Mouse (Mus musculus) gonadal fat pad, adult 2 months (tissue): ENCODE data around the gene Olfr907. TPM values are rescaled to one million over a fixed set of nuclear protein-coding genes. Genes with fewer than 3 reads are reported as not detected.

Experiments
- DNase-seq: peaks from one replicate; pipeline ENCODE4 v3.0.0-alpha.2; 2012; ENCODE audit warnings: low read depth
- polyA plus RNA-seq: library from polyadenylated mRNA; depleted of rRNA; stranded (reverse); fragments of >200 nt; gene quantifications from 2 replicates; pipeline ENCODE4 v1.2.3, GENCODE M21; 2012; rRNA removed

Gene Olfr907
- polyA plus RNA-seq, result not detected in 2 replicates

- no peak for DNase-seq
These were observed at the start of gene Olfr907 for GRCm38 (mm10) chr9:38495501-38495900. Olfr907 (plus strand) TSS chr9:38495801.

- DNase-seq, result no peak
These were observed 48.2 kb upstream of the Olfr907 start, which contains the start of gene Olfr902 for GRCm38 (mm10) chr9:38447352-38447751. Olfr902 (plus strand) TSS chr9:38447652.

GRCm38 (mm10) chr9:38462844-38463243 lies 32.8 kb upstream of the Olfr907 start, which contains the start of gene Olfr904:
Olfr904 (plus strand) TSS chr9:38463144.
- no peak for DNase-seq

GRCm38 (mm10) chr9:38470807-38471206 lies 24.8 kb upstream of the Olfr907 start, which contains the start of gene Olfr905:
Olfr905 (plus strand) TSS chr9:38471107.
- no peak for DNase-seq

- no peak for DNase-seq
These were observed 8.8 kb upstream of the Olfr907 start, which contains the start of gene Olfr906 for GRCm38 (mm10) chr9:38486785-38487184. Olfr906 (plus strand) TSS chr9:38487085.

GRCm38 (mm10) chr9:38512353-38512752 lies 16.8 kb downstream of the Olfr907 start:
- DNase-seq, result no peak

GRCm38 (mm10) chr9:38521280-38521679 lies 25.7 kb downstream of the Olfr907 start, which contains the start of gene Olfr911-ps1:
Olfr911-ps1 (plus strand) TSS chr9:38521580.
- DNase-seq, result no peak

GRCm38 (mm10) chr9:38537549-38537948 lies 41.9 kb downstream of the Olfr907 start, which contains the start of gene Olfr910:
Olfr910 (plus strand) TSS chr9:38537849.
- DNase-seq, result no peak

Other genes starting within 250 kb of the Olfr907 start
- not detected in 2 replicates for gene Olfr143, start 243.0 kb upstream of the Olfr907 start, polyA plus RNA-seq
- not detected in 2 replicates for gene Olfr895, start 227.9 kb upstream of the Olfr907 start, polyA plus RNA-seq
- gene Olfr896-ps1, start 204.7 kb upstream of the Olfr907 start, polyA plus RNA-seq, result not detected in 2 replicates
- not detected in 2 replicates for gene Olfr25, start 166.7 kb upstream of the Olfr907 start, polyA plus RNA-seq
- not detected in 2 replicates for gene Olfr898, start 147.4 kb upstream of the Olfr907 start, polyA plus RNA-seq
- gene Olfr250, start 128.9 kb upstream of the Olfr907 start, polyA plus RNA-seq, result not detected in 2 replicates
- gene Olfr251, start 118.7 kb upstream of the Olfr907 start, polyA plus RNA-seq, result not detected in 2 replicates
- not detected in 2 replicates for gene Olfr147, start 94.1 kb upstream of the Olfr907 start, polyA plus RNA-seq
- not detected in 2 replicates for gene Olfr901, start 66.3 kb upstream of the Olfr907 start, polyA plus RNA-seq
- gene Olfr902, start 48.1 kb upstream of the Olfr907 start, polyA plus RNA-seq, result not detected in 2 replicates
- gene Olfr904, start 32.7 kb upstream of the Olfr907 start, polyA plus RNA-seq, result not detected in 2 replicates
- gene Olfr905, start 24.7 kb upstream of the Olfr907 start, polyA plus RNA-seq, result not detected in 2 replicates
- gene Olfr906, start 8.7 kb upstream of the Olfr907 start, polyA plus RNA-seq, result not detected in 2 replicates
- gene Olfr911-ps1, start 25.8 kb downstream of the Olfr907 start, polyA plus RNA-seq, result not detected in 2 replicates
- gene Olfr910, start 42.0 kb downstream of the Olfr907 start, polyA plus RNA-seq, result not detected in 2 replicates
- not detected in 2 replicates for gene Olfr912, start 84.4 kb downstream of the Olfr907 start, polyA plus RNA-seq
- gene Olfr913, start 97.0 kb downstream of the Olfr907 start, polyA plus RNA-seq, result not detected in 2 replicates
- not detected in 2 replicates for gene Olfr914, start 109.3 kb downstream of the Olfr907 start, polyA plus RNA-seq
- gene Olfr916, start 164.1 kb downstream of the Olfr907 start, polyA plus RNA-seq, result not detected in 2 replicates
- not detected in 2 replicates for gene Olfr917, start 170.0 kb downstream of the Olfr907 start, polyA plus RNA-seq
- not detected in 2 replicates for gene Olfr918, start 178.8 kb downstream of the Olfr907 start, polyA plus RNA-seq
- gene Olfr919, start 207.9 kb downstream of the Olfr907 start, polyA plus RNA-seq, result not detected in 2 replicates
- 18.3 and 23.6 TPM in 2 replicates for gene Vwa5a, start 222.5 kb downstream of the Olfr907 start, polyA plus RNA-seq